Mouse (Mus musculus): ENCODE measurements at regions not wholly inside any gene's neighbourhood (a gene's known extent, or its start where the extent isn't known, plus 50 kb on each side); places are given as distances from the start of the nearest gene placed in this dataset.
A peak's percentile ranks its signal among the peaks of the same experiment; 100 is the strongest.
"Not testable (repeated sequence)": the region's sequence is repeated elsewhere in the genome, so short reads cannot be mapped to it uniquely, and the experiment has no call there.

GRCm38 (mm10) chr1:4613305-4613704, 194.4 kb upstream of the Gm37988 start:
- H3K4me3 ChIP-seq (replicated peaks) = no peak overlapping the region
- no peak for TF ChIP-seq GATA1 (IDR thresholded peaks at IDR 0.05; ENCODE audit: borderline replicate concordance, low read length)
- H3K9me3 ChIP-seq = no peaks in the 10 kb centered on the region
- H3K27me3 ChIP-seq (replicated peaks) = no peaks in the 10 kb centered on the region
- H3K36me3 ChIP-seq (replicated peaks; ENCODE audit: low read length) = no peaks in the 10 kb centered on the region
- H3K4me1 ChIP-seq = peaks cover 64% of the 10 kb centered on the region

DNA sequence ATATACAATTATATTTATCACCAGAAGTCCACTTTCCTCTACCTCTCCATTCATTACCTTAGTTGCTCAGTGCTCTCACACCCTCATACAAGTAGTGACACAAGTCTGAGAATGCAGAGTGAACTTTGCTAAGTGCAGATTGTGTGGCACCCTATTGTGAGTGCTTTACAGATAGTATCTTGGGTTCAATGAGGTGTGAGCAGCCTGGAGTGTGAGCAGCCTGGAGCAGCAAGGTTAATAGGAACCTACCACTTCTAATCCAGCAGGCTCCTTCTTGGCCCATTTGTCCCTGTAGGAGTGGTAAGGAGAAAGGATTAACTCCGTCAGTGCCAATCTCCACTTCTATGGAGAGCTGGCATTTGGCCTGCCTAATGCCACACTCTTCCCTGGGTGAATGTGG, 192.4 kb upstream of the Gm37988 start:
- no peaks in the 10 kb centered on the region for H3K9me3 ChIP-seq
- H3K4me3 ChIP-seq (replicated peaks) = no peak overlapping the region
- no peaks in the 10 kb centered on the region for H3K36me3 ChIP-seq (replicated peaks; ENCODE audit: low read length)
- TF ChIP-seq FLI1 (IDR thresholded peaks at IDR 0.05; ENCODE audit: low read length) (no peak), GATA1 (IDR thresholded peaks at IDR 0.05; ENCODE audit: borderline replicate concordance, low read length) (no peak)
- no peaks in the 10 kb centered on the region for H3K27me3 ChIP-seq (replicated peaks)
- H3K4me1 ChIP-seq = peaks cover 65% of the 10 kb centered on the region

- Histone ChIP-seq H3K27me3 (replicated peaks) (no peaks in the 10 kb centered on the region), H3K36me3 (replicated peaks; ENCODE audit: low read length) (peaks cover 6% of the 10 kb centered on the region), H3K4me1 (peaks cover 61% of the 10 kb centered on the region), H3K4me3 (replicated peaks) (no peak overlapping the region), H3K9me3 (no peaks in the 10 kb centered on the region)
- TF ChIP-seq GATA1 (IDR thresholded peaks at IDR 0.05; ENCODE audit: borderline replicate concordance, low read length) (no peak), FLI1 (IDR thresholded peaks at IDR 0.05; ENCODE audit: low read length) (no peak)
Observed at GRCm38 (mm10) chr1:4617479-4617878, 190.2 kb upstream of the Gm37988 start.

GRCm38 (mm10) chr1:4622408-4622807, 185.3 kb upstream of the Gm37988 start:
- Histone ChIP-seq H3K9me3 (no peaks in the 10 kb centered on the region), H3K4me1 (peaks cover 67% of the 10 kb centered on the region), H3K4me3 (replicated peaks) (no peak overlapping the region), H3K36me3 (replicated peaks; ENCODE audit: low read length) (peaks cover 6% of the 10 kb centered on the region), H3K27me3 (replicated peaks) (no peaks in the 10 kb centered on the region)
- TF ChIP-seq FLI1 (IDR thresholded peaks at IDR 0.05; ENCODE audit: low read length) (no peak), GATA1 (IDR thresholded peaks at IDR 0.05; ENCODE audit: borderline replicate concordance, low read length) (no peak)

DNA sequence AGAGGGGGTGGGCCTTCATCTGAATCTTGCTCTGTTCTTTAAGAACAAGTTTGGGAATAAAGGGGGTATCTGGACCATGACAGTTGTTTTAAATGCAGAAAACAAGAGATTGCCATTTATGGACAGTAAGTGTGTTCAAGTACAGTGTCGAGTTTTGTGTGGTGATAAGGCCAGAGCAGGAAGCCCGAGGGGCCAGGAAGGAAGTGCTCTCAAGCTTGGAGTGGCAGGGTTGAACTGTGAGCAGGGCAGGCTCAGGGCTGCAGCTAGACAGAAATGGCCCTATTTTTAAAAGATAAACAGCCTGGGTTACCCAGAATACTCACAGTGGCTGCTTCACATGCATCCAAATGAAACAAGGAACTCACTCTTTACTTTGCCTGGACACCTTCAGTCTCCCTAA, 184.4 kb upstream of the Gm37988 start:
- no peaks in the 10 kb centered on the region for H3K27me3 ChIP-seq (replicated peaks)
- no peak for TF ChIP-seq FLI1 (IDR thresholded peaks at IDR 0.05; ENCODE audit: low read length)
- no peak for TF ChIP-seq GATA1 (IDR thresholded peaks at IDR 0.05; ENCODE audit: borderline replicate concordance, low read length)
- peak overlapping the region; percentile 79 for H3K4me3 ChIP-seq (replicated peaks)
- peaks cover 70% of the 10 kb centered on the region for H3K4me1 ChIP-seq
- peaks cover 6% of the 10 kb centered on the region for H3K36me3 ChIP-seq (replicated peaks; ENCODE audit: low read length)
- H3K9me3 ChIP-seq = no peaks in the 10 kb centered on the region

GRCm38 (mm10) chr1:4653937-4654336, 153.8 kb upstream of the Gm37988 start:
- no peaks in the 10 kb centered on the region for H3K36me3 ChIP-seq (replicated peaks; ENCODE audit: low read length)
- TF ChIP-seq GATA1 (IDR thresholded peaks at IDR 0.05; ENCODE audit: borderline replicate concordance, low read length) (no peak), FLI1 (IDR thresholded peaks at IDR 0.05; ENCODE audit: low read length) (no peak)
- H3K4me3 ChIP-seq (replicated peaks) = no peak overlapping the region
- H3K4me1 ChIP-seq = peaks cover 19% of the 10 kb centered on the region
- H3K27me3 ChIP-seq (replicated peaks) = no peaks in the 10 kb centered on the region
- no peaks in the 10 kb centered on the region for H3K9me3 ChIP-seq

GRCm38 (mm10) chr1:4655252-4655651, 152.4 kb upstream of the Gm37988 start:
- Histone ChIP-seq H3K36me3 (replicated peaks; ENCODE audit: low read length) (no peaks in the 10 kb centered on the region), H3K4me1 (peaks cover 19% of the 10 kb centered on the region), H3K27me3 (replicated peaks) (no peaks in the 10 kb centered on the region), H3K4me3 (replicated peaks) (no peak overlapping the region), H3K9me3 (no peaks in the 10 kb centered on the region)
- no peak for TF ChIP-seq FLI1 (IDR thresholded peaks at IDR 0.05; ENCODE audit: low read length)
- TF ChIP-seq GATA1 (IDR thresholded peaks at IDR 0.05; ENCODE audit: borderline replicate concordance, low read length) = no peak

- H3K27me3 ChIP-seq (replicated peaks) = no peaks in the 10 kb centered on the region
- peaks cover 19% of the 10 kb centered on the region for H3K4me1 ChIP-seq
- no peak overlapping the region for H3K4me3 ChIP-seq (replicated peaks)
- TF ChIP-seq FLI1 (IDR thresholded peaks at IDR 0.05; ENCODE audit: low read length) = no peak
- TF ChIP-seq GATA1 (IDR thresholded peaks at IDR 0.05; ENCODE audit: borderline replicate concordance, low read length) = no peak
- H3K36me3 ChIP-seq (replicated peaks; ENCODE audit: low read length) = no peaks in the 10 kb centered on the region
- no peaks in the 10 kb centered on the region for H3K9me3 ChIP-seq
Observed at GRCm38 (mm10) chr1:4656883-4657282, 150.8 kb upstream of the Gm37988 start.

GRCm38 (mm10) chr1:4660081-4660480, 147.6 kb upstream of the Gm37988 start:
- peaks cover 10% of the 10 kb centered on the region for H3K4me1 ChIP-seq
- not testable (repeated sequence) for H3K27me3 ChIP-seq (replicated peaks); H3K36me3 ChIP-seq (replicated peaks; ENCODE audit: low read length); H3K4me3 ChIP-seq (replicated peaks); H3K9me3 ChIP-seq

DNA sequence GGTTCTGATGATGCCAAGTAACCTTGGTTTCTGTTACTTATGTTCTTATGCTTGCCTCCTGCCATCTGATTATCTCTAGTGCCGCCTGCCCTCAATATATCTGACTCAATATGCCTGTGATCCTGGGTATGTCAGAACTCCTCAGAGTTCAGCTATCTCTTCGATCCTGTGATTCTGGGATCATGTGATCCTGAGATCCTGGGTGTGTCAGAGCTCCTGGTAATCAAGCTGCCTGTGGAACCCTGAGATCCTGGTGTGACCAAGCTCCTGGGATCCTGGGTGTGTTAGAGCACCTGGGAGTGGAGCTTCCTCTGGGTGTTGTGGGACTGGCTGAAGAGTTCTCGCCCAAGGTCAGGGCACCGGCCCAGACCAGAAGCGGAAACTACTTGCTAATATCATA, 147.1 kb upstream of the Gm37988 start:
- not testable (repeated sequence) for H3K27me3 ChIP-seq (replicated peaks); H3K9me3 ChIP-seq; H3K4me3 ChIP-seq (replicated peaks); H3K36me3 ChIP-seq (replicated peaks; ENCODE audit: low read length)
- H3K4me1 ChIP-seq = peaks cover 10% of the 10 kb centered on the region

- no peak for TF ChIP-seq FLI1 (IDR thresholded peaks at IDR 0.05; ENCODE audit: low read length)
- TF ChIP-seq GATA1 (IDR thresholded peaks at IDR 0.05; ENCODE audit: borderline replicate concordance, low read length) = no peak
- Histone ChIP-seq H3K36me3 (replicated peaks; ENCODE audit: low read length) (no peaks in the 10 kb centered on the region), H3K4me3 (replicated peaks) (no peak overlapping the region), H3K9me3 (no peaks in the 10 kb centered on the region), H3K4me1 (peaks cover 3% of the 10 kb centered on the region), H3K27me3 (replicated peaks) (no peaks in the 10 kb centered on the region)
Observed at GRCm38 (mm10) chr1:4661761-4662160, 145.9 kb upstream of the Gm37988 start.

Data from megakaryocyte, embryonic 14.5 days (primary cell).